Mouse (Mus musculus) left cerebral cortex, adult 18-20 months (tissue): Measurements from ENCODE around the gene Myg1. TPM values are rescaled to one million over a fixed set of nuclear protein-coding genes. Genes with fewer than 3 reads are reported as not detected.
"Not testable (repeated sequence)": the region's sequence is repeated elsewhere in the genome, so short reads cannot be mapped to it uniquely, and the experiment has no call there.

Experiments
- DNase-seq, 2 experiments: peaks; one replicate each; pipeline ENCODE4 v3.0.0; 2021 to 2022; ENCODE audit warnings: low spot score in 2 of 2, mixed read lengths in 1 of 2
- long read RNA-seq, 2 experiments: library from polyadenylated mRNA; stranded (forward); transcript quantifications; one replicate each; pipeline ENCODE4 v2.0.0; 2021
- total RNA-seq, 2 experiments: library from RNA; stranded (reverse); gene quantifications; 2 replicates each; pipeline ENCODE4 v1.2.3; 2021

Myg1 gene
- total RNA-seq: 10 to 100 TPM; 55.5 to 61.0 TPM
- long read RNA-seq, experiment 1, transcript Myg1-202 (7 exons, 1,480 nt): major isoform, 29 of 39 reads
- long read RNA-seq, experiment 1, partial matches to known transcripts: 5 of 39 reads
- long read RNA-seq, experiment 1, other reads (novel, unspliced or antisense): 3 of 39 reads
- long read RNA-seq, experiment 2, transcript Myg1-202 (7 exons, 1,480 nt): major isoform, 25 of 31 reads
- long read RNA-seq, experiment 2, partial matches to known transcripts: 3 of 31 reads
- long read RNA-seq, experiment 2, other reads (novel, unspliced or antisense): 2 of 31 reads

DNA sequence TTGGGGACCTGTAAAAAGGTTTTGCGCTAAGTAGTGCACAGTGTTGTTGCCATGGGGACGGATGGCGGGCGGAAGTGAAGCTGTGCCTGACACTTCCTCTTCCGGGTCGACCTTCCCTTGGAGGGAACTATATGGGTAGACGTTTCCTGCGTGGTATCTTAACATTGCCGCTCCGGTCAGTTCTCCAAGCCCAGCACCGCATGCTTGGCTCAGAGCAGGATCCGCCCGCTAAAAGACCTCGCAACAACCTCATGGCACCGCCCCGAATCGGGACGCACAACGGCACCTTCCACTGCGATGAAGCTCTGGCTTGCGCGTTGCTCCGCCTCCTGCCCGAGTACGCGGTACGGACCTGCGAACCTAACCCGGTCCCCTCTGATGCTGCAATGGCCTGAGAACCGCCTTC is at the start of gene Myg1:
Gene Myg1, plus strand, starts transcription at position 100 of the 406 bp plus-strand sequence.
- DNase-seq: peak; percentile 81 to 86

DNA sequence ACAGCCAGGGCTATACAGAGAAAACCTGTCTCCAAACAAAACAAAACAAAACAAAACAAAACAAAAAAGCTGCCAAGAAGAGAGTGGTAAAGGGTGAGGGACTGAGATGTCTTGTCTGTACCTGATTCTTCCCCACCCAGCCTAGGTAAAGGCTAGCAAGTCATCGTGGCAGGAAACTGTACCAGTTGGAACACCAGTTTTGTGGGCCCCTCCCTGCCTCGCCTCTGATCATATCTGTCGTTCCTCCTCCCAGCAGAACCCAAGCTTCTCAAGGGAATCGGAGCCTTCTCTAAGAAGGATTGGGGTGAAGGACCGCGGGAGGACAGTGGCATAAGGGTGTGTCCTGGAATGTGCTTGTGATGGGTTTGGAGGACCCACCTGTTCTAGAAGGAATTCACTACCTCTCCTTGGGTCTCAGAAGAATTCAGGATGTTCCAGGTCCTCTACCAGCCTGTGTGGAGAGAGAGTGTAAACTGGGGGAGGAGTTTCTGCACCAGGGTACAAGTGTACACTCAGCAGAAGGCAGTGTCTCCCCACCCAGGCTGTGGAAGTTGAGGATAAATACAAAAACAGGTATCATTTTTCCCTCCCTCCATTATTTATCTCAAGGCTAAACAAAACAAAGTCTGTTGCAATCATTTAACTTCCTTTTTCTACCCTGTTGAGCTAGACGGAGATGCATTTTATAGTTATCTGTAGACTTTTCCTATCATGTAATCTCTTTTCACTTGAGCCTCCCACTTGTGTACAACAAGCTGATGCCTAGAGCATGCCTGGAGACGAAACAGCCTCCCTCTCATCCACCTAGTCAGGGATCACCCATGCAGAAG is 48.8 kb upstream of the Myg1 start:
- no peak for DNase-seq

DNA sequence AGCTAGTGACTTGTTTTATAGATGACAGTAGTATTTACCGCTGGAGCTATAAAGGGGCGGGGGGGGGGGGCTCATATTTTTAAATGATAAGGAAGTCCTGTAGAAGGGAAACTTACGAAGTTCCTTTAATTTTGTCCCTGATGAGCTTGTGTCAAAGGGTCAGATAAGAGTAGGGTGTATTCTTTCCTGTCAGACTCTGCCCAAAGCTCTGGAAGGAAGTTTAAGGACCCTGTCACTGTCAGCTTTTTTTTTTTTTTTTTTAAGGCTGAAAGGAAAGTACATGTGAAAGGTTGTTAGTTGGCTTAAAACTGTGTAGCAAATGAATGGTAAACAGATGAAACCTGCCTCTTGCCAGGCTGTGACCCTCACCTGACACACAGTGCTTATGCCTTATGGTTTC is 47.9 kb upstream of the Myg1 start:
- no peak for DNase-seq

DNA sequence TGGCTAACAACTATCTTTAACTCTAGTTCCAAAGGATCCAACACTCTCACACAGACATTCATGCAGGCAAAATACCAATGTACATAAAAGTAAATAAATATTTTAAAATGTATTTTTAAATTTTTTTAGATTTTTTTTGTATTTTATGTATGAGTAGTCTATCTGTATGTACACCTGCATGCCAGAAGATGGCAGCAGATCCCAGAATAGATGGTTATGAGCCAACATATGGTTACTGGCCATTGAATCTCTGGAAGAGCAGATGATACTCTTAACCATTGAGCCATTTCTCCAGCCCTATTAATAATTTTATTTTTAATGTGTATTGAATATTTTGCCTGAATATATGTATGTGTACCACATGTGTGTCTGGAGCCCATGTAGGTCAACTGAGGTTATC is 44.1 kb upstream of the Myg1 start:
- DNase-seq: peak; percentile 33 to 38

DNA sequence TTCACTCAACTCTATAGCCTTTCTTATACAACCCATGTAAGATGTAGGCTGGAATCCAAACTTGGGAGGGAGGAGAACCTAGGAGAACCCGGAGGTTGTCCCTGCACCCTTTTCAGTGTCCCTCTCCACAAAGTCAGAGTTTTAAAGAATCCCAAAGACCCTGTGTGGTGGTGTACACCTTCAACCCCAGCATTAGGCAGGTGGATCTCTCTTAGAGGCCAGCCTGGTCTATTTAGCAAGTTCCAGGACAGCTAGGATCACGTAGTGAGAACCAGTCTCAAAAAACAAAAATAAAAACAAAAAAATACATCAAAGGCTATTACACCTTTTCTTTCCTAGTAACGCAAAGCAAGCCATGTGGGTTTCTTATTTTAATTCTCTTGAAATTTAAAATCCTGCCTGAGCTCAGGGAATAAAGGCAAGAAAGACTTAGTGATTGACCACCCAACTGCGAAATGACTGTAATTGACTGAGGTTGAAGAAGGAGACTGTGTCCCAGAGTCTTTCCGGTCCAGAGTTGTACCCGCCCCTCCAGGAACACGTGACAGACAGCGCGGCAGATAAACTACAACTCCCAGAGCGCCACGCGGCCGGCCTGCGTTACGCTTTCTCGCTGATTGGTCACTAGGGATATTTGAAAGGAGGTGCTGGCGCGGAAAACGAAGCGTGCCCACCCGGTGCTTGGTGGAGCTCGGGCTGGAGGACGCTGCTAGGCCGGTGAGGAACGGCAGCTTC is 35.7 kb upstream of the Myg1 start, which contains the start of gene Espl1:
Gene Espl1, plus strand, starts transcription at position 634 of the 735 bp plus-strand sequence.
- DNase-seq: peak; percentile 92 to 93

DNA sequence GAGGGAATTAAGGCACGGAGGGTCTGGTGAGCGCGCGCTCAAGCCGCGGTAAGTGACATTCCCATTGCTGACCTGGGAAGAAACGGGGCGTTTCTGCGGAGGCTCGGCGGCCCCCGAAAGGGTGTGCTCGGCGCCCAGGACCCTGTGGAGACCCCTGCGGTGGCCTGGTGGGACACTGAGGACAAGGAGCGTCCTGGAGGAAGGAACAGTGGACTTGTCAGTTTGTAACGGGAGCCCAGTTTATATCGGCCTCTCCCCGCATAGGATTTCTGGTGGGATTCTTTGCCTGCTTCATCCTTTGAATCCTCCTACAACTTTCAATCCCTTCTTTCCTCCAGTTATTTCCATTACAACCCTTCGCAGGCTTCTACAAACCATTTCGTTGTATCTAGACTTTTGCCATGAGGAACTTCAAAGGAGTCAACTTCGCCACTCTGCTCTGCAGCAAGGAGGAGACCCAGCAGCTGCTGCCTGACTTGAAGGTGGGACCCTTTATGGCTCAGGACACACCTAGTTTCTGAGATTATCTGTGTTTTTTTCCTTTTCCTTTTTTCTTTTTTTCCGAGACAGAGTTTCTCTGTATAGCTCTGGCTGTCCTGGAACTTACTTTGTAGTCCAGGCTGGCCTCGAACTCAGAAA is 35.0 kb upstream of the Myg1 start:
- DNase-seq: no peak

DNA sequence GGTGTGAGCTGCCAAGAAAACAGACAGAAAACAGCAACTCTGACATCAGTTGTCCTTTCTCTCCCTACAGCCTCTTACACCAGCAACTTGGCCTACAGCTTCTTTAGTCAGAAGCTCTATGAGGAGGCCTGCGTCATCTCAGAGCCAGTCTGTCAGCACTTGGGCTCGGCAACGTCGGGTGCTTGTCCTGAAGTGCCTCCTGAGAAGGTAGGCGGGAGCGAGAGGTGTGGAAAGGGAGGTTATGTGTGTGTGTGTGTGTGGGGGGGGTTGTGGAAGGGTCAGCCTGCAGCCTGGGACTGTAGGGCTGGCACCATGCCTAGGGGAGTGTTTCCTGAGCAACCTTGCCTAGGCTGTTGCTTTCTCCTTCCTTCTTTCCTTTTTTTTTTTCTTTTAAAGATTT is 29.0 kb upstream of the Myg1 start:
- DNase-seq: no peak

DNA sequence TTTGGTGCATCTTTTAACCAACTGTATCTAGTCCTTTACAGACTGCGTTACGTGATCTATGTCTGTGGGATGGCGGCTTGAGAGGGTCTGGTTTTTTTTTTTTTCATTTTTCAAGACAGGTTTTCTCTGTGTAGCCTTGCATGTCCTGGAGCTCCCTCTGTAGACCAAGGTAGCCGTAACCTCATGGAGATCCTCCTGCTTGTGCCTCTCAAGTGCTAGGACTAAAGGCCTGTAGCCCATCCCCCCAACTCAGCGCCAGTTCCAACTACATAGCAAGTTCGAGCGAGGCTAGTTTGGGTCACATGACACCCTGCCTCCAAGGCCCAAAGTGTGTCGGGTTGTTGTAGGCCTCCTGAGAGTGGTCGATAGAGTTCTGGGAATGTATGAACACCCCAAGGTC is 22.8 kb upstream of the Myg1 start:
- no peak for DNase-seq

DNA sequence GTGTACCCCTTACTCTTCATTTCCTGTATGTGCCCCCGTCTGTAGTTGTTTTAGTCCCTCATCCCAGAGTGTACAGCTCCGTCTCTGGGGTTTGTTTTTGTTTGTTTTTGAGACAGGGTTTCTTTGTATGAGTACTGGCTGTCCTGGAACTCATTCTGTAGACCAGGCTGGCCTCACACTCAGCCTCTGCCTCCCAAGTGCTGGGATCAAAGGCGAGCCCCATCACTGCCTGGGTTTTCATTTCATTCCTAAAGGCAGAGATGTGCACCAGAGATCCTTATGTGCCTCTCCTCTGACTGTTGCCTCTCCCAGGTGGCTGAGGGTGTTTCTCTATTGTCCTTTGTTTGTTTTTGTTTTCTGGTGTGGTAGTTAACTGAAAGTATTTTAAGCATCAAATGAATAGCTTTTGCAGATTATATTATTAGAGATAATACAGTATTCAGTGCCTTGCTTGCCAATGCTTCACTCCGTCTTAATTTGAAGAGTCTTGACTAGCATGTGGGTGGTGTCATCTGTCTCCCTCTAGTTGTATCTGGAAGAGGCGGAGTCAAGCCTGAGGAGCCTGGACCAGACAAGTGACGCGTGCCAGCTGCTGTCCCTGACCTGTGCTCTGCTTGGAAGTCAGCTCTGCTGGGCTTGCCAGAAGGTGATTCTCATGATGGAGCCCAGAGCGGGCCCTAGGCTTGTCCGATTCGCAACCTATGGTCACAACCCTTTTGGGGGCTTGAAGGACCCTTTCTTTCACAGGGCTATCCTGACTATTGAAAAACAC is 21.2 kb upstream of the Myg1 start:
- no peak for DNase-seq

DNA sequence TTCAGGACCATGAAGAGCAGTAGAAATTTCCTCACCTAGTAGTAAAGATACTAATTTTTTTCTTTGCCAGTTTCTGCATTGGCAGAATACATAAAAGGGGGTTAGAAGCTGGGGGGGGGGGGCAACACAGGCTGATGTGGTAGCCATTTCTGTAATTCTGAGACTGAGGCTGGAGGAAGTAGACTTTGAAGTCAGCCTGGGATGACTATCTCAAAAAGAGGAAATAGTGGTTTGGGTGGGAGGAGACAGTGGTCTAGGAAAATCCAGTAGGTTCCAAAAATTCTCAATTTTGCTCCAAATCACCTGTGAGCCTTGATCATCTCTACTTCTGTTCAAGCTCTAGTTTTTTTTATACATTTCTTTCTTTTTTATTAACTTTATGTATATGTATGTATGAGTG is 20.0 kb upstream of the Myg1 start:
- no peak for DNase-seq

DNA sequence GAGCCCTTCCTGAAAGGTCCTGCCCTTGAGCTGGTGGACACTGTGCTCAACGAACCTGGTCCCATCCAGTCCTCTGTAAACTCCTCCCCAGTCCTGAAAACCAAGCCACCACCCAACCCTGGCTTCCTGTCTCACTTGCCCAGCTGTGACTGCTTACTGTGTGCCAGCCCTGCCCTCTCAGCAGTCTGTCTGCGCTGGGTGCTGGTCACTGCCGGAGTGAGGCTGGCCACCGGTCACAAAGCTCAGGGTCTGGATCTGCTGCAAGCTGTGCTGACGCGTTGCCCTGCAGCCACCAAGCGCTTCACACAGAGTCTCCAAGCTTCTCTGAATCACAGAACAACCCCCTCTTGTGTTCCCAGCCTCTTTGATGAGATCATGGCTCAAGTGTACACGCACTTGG is 16.2 kb upstream of the Myg1 start:
- no peak for DNase-seq

DNA sequence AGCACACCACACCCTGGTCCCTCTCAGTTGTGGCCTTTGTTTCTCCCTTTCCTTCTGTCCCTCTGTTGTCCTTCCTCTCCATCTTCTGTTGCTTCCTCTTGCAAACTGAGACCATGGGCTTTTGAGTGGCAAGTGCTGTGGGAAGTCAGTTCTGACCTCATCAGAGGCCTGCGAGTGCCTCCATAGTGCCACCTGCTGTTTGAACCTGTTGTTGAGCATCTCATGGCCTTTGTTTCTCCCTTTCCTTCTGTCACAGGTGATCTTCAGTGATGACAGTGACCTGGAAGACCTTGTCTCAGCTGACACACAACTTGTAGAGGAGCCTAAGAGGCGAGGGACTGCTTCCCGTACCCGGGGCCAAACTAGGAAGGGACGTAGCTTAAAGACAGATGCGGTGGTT is 15.2 kb upstream of the Myg1 start:
- DNase-seq: peak; percentile 58 to 74

DNA sequence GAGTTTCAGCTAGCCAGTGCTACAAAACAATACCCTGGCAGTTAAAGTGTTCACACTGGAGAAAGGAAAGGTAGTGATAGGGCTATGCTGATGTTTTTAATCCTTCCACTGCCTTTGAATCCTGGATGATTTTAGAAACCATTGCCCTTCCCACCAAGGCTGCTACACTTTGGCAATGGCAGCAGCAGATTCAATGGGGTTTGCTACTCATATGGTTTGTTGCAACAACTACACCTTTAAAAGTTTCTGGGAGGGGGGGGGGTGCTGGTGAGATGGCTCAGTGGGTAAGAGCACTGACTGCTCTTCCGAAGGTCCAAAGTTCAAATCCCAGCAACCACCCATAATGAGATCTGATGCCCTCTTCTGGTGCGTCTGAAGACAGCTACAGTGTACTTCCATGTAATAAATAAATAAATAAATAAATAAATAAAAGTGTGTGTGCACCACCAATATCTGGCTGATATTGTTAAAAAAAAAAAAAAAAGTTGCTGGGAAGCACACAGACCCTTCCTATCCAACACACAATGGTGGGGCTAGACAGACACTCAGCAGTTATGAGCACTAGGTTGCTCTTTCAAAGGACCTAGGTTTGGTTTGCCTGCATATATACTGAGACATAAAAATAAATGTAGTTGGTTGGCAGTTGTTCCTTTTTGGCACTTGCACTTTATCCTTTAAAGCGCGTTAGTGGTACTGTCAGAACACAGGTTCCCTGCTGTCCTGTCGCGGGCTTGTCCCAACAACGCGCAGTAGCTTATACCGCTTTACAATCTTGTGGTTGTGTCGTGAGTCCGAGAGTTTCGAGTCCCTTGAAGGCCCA is 6.6 kb upstream of the Myg1 start:
- no peak for DNase-seq

DNA sequence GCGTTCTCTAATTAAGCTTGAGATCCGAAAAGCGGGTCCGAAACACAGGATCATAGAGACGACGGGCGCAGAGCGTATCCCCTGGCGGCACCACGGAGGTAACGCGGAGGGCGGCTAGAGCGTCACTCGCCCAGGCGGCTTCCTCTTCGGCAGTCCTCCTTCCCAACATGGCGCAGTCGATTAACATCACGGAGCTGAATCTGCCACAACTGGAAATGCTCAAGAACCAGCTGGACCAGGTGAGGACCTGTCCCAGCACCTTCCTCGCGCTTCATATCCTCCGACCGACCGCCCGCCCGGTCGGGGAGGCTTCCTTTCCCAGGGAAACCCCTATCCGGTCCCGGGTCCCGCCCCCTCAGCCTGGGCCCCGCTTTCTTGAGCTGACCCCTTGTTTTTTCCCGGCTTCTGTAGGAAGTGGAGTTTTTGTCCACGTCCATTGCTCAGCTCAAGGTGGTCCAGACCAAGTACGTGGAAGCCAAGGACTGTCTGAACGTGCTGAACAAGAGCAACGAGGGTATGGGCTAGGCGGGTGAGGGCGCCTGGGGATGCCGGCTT is 5.4 kb upstream of the Myg1 start, which contains the start of gene Pfdn5:
Gene Pfdn5, plus strand, starts transcription at position 95 of the 555 bp plus-strand sequence.
- peak; percentile 86 to 90 for DNase-seq

DNA sequence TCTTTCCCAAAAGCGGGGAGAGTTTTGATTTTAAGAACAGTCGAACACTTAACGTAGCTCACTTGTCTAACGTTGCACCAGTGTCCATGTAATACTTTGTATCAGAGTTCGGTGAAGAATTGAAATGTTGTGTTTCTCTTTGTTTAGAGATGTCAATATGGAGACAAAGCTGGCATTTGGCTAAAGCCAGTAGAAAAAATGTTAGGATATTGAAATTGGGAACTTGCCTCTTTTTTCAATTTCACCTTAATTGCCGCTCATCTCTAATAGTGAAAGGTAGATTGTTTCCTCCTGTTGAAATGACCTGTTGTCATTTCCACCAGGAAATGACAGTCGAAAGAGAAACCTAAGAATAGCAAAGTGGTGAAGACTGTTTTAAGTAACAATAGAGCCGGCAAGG is 4.6 kb upstream of the Myg1 start:
- no peak for DNase-seq

DNA sequence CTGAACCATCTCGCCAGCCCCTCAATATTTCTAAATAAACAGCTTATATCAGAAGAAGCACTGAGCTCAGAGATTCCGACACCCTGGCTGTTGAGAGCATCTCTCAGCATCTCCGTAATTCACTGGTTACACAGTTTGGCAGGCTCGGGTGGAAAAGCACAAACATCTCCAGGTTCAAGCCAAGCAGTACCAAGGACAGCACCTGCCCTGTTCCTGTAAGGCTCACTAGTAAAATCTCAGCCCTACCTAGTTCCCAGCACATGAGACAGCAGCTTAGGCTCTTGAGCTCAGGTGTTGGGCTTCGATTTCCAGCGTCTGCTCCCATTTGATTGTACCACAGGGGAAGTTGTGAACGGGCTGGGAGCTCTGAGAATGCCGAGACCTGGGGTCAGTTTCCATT is 3.7 kb downstream of the Myg1 start:
- DNase-seq: no peak

DNA sequence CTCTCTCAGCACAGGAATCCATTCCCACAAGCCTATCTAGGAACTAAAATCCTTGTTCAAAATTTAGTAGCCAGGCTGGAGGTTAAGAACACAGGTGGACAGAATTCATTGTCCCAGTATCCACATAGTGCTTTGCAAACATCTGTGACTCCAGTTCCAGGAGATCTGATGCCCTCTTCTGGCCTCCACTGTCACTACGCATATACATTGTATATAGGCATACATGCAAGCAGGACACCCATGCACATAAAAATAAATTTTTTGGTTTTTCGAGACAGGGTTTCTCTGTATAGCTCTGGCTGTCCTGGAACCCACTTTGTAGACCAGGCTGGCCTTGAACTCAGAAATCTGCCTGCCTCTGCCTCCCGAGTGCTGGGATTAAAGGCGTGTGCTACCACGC is 4.4 kb downstream of the Myg1 start:
- DNase-seq: not testable (repeated sequence)

DNA sequence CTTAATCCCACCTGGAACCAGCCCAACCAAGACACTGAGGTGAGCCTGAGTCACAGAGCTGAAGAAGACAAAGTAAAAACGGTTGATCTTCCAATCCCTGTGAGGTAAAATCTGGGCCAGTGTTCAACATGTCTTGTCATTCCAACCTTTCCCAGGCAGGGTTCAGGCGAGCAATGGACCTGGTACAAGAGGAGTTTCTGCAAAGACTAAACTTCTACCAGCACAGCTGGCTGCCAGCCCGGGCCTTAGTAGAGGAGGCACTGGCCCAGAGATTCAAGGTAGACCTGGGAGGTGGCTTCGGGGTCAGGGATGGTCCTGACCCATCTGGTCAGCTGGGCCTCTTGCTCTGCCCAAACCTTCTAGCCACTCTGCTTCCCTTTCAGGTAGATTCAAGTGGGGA is 5.4 kb downstream of the Myg1 start:
- no peak for DNase-seq

DNA sequence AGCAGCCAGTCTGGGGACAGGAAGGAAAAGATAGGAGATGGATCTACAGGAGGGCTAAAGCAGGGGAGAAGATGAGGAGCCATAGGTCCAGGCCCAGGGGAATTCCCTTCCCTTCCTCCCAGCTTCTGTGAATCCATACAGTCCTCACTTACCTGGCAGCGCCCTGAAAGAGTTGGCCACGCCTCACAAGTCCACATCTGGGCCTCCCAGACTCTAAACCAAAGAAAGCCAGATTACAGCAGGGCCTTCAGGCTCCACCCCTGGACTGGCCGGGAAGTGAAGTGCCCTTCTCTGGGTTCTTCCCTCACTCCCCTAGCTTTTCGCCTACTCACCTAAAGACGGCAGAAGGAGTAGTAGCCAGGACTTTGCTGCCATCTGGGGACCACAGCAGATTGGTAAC is 8.1 kb downstream of the Myg1 start:
- no peak for DNase-seq
